Comparison of ENCODE assay signal across 7 mouse cellular contexts in genomic region chr11:100570430-100571201, GRCm38 (mm10). TPM values are rescaled to one million over a fixed set of nuclear protein-coding genes. Genes with fewer than 3 reads are reported as not detected.
DNase-seq lines count a peak whose midpoint lies in the region; ATAC-seq lines count a peak whose summit lies in the region.

No protein-coding gene starts in this region.

- peak; percentile 72 for DNase-seq in adrenal gland, adult 8-10 months
- DNase-seq in gastrocnemius, postnatal 10 days, result peak; percentile 74
- DNase-seq in intestine, embryonic 14.5 days (ENCODE audit: low spot score), result peak; percentile 88
- peak; percentile 65 to 69 for DNase-seq in left cerebral cortex, postnatal 36 days (ENCODE audit: low spot score in 2 of 2)
- DNase-seq in mesoderm, embryonic 11.5 days (ENCODE audit: low read depth, low spot score), result peak; percentile 86
- DNase-seq in right cerebral cortex, postnatal 25 days, result peak; percentile 49

- no peaks in the 10 kb centered on the region for H3K9me3 ChIP-seq in intestine, embryonic 14.5 days (ENCODE audit: control insufficient read depth, low read length)

- no peak overlapping the region for H3K27ac ChIP-seq in intestine, embryonic 14.5 days (ENCODE audit: low read depth)

- H3K36me3 ChIP-seq in intestine, embryonic 14.5 days (ENCODE audit: control insufficient read depth, insufficient read depth, low read length), result no peaks in the 10 kb centered on the region

- H3K4me2 ChIP-seq in intestine, embryonic 14.5 days (ENCODE audit: low read length), result peak overlapping the region; percentile 25

- peaks cover 10% of the 10 kb centered on the region; the same call in 1 of the 2 replicates for H3K4me1 ChIP-seq in intestine, embryonic 14.5 days (replicated peaks; ENCODE audit: control insufficient read depth, insufficient read depth, low read length)

- intact Hi-C loops in left cerebral cortex, postnatal 36 days (cut with DNase I), result loop anchor here (2.0 to 5.0 kb wide), 3 partner anchors 124 to 192 kb away; partner anchors contain the start of gene Hcrt

- whole genome bisulfite sequencing in intestine, embryonic 14.5 days, result 12% methylated on average over 8 of the region's 8 CpGs

- no peak overlapping the region for H3K9ac ChIP-seq in intestine, embryonic 14.5 days (ENCODE audit: low read length)

- H3K4me3 ChIP-seq in intestine, embryonic 14.5 days (ENCODE audit: low read depth, low read length), result 0 out of 2 replicates have a peak overlapping the region, but pooled peaks have one; percentile 4

- ATAC-seq in common myeloid progenitor, adult 5-6 weeks (replicated peaks; ENCODE audit: low read depth, poor library complexity, severe bottlenecking), result peak; percentile 67
- no peak for ATAC-seq in intestine, embryonic 14.5 days (replicated peaks; ENCODE audit: low FRiP score, low TSS enrichment, low read depth)

- peaks cover 13% of the 10 kb centered on the region; the same call in 1 of the 2 replicates for H3K27me3 ChIP-seq in intestine, embryonic 14.5 days (replicated peaks; ENCODE audit: control insufficient read depth, insufficient read depth, low read length)

RNA-seq across cellular contexts. Expression of gene Cnp, which starts 4.1 kb away (rescaled TPM):
- total RNA-seq in adrenal gland, adult 8-10 months (2022), result 10 to 100 TPM; 47.5 to 85.0 (median 71.9) TPM
- total RNA-seq in common myeloid progenitor, adult 5-6 weeks (2017), result 34.8 and 36.4 TPM in 2 replicates
- total RNA-seq in gastrocnemius, postnatal 10 days (2021), result 10 to 100 TPM; 26.0 to 33.6 TPM
- polyA plus RNA-seq in intestine, embryonic 14.5 days (2014; fragmentation: Nextera tagmentation; extraction: Ambion mirVana), result 34.7 and 39.2 TPM in 2 replicates
- total RNA-seq in left cerebral cortex, postnatal 36 days (2021), result 100 to 1,000 TPM; 167 to 298 TPM

RNA-seq across cellular contexts. Expression of gene Ttc25, which starts 25.2 kb away (rescaled TPM):
- 1 to 10 TPM; 4.4 to 6.4 (median 5.4) TPM for total RNA-seq in adrenal gland, adult 8-10 months (2022)
- 0.05 TPM in 1 of 2 replicates, not detected in the other for total RNA-seq in common myeloid progenitor, adult 5-6 weeks (2017)
- under 1 TPM; 0.14 to 0.16 TPM for total RNA-seq in gastrocnemius, postnatal 10 days (2021)
- 0.46 and 0.69 TPM in 2 replicates for polyA plus RNA-seq in intestine, embryonic 14.5 days (2014; fragmentation: Nextera tagmentation; extraction: Ambion mirVana)
- under 1 TPM; 0.32 to 0.86 TPM for total RNA-seq in left cerebral cortex, postnatal 36 days (2021)

RNA-seq across cellular contexts. Expression of gene Acly, which starts 42.8 kb away (rescaled TPM):
- 1,000 to 10,000 TPM; 1,202 to 1,723 (median 1,362) TPM for total RNA-seq in adrenal gland, adult 8-10 months (2022)
- 85.6 and 95.4 TPM in 2 replicates for total RNA-seq in common myeloid progenitor, adult 5-6 weeks (2017)
- total RNA-seq in gastrocnemius, postnatal 10 days (2021), result 10 to 100 TPM; 26.6 to 34.6 TPM
- polyA plus RNA-seq in intestine, embryonic 14.5 days (2014; fragmentation: Nextera tagmentation; extraction: Ambion mirVana), result 164 and 177 TPM in 2 replicates
- 100 to 1,000 TPM; 117 to 123 TPM for total RNA-seq in left cerebral cortex, postnatal 36 days (2021)

RNA-seq across cellular contexts. Expression of gene Nkiras2, which starts 48.4 kb away (rescaled TPM):
- total RNA-seq in adrenal gland, adult 8-10 months (2022), result 10 to 100 TPM; 34.3 to 37.3 (median 36.7) TPM
- total RNA-seq in common myeloid progenitor, adult 5-6 weeks (2017), result 14.0 and 16.2 TPM in 2 replicates
- 10 to 100 TPM; 29.1 to 30.1 TPM for total RNA-seq in gastrocnemius, postnatal 10 days (2021)
- 71.9 and 72.1 TPM in 2 replicates for polyA plus RNA-seq in intestine, embryonic 14.5 days (2014; fragmentation: Nextera tagmentation; extraction: Ambion mirVana)
- 10 to 100 TPM; 13.1 to 13.7 TPM for total RNA-seq in left cerebral cortex, postnatal 36 days (2021)

RNA-seq across cellular contexts. Expression of gene Dnajc7, which starts 49.4 kb away (rescaled TPM):
- 100 to 1,000 TPM; 204 to 279 (median 249) TPM for total RNA-seq in adrenal gland, adult 8-10 months (2022)
- total RNA-seq in common myeloid progenitor, adult 5-6 weeks (2017), result 91.4 and 211 TPM in 2 replicates
- total RNA-seq in gastrocnemius, postnatal 10 days (2021), result 100 to 1,000 TPM; 191 to 195 TPM
- 61.7 and 70.5 TPM in 2 replicates for polyA plus RNA-seq in intestine, embryonic 14.5 days (2014; fragmentation: Nextera tagmentation; extraction: Ambion mirVana)
- 100 to 1,000 TPM; 215 to 247 TPM for total RNA-seq in left cerebral cortex, postnatal 36 days (2021)

Comparison
In these comparisons a context has a peak if more than half of its experiments do, and no peak if none do; other contexts are left out.
1. RNA of gene Acly, which starts 42.8 kb away (total RNA-seq): 1,202 to 1,723 TPM in adrenal gland, adult 8-10 months; 117 to 123 TPM in left cerebral cortex, postnatal 36 days, 85.6 to 95.4 TPM in common myeloid progenitor, adult 5-6 weeks and 26.6 to 34.6 TPM in gastrocnemius, postnatal 10 days; every median in the first group is over 4 times any median in the second.
2. Peak in every context shown above with its lines, with median percentiles within 50 percentile points of each other: DNase-seq.